Mouse (Mus musculus): ENCODE results near the gene Pakap. TPM values are rescaled to one million over a fixed set of nuclear protein-coding genes. Genes with fewer than 3 reads are reported as not detected.

Pakap gene
- polyA plus RNA-seq (2014; fragmentation: Nextera tagmentation; extraction: Ambion mirVana): 4.1 and 5.1 TPM in 2 replicates

DNA sequence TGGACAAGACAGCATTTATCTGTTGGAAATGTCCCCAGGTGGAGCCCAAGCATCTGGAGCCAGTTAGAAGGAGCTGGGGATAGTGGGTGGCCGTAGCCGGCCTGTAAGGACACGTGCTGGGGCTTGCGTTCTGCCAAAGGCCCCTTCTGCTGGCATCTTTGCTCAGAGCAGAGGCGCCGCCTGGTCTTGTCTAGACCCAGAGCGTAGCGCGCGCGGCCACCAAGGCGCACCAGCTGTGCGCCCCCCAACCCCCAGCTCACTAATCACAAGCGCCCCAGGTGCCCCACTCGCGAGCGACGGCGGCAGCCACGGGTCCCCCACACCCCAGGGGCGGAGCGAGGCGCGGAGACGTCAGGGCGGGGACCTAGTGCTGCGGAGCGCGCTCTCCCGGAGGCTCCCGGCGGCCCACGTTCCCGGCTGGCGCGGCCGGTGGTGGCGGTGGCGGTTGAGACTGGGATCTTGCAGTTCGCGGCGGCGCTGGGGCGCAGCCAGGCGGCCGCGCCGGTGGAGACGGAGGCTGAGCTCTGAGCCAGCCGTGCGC, at the start of gene Pakap:
Pakap (plus strand) TSS at position 514 of the 541 bp plus-strand sequence.
- Histone ChIP-seq H3K27me3 (replicated peaks; ENCODE audit: control insufficient read depth, insufficient read depth, low read length) (peaks cover 18% of the 10 kb centered on the region), H3K27ac (ENCODE audit: low read depth, low read length) (no peak within 1 kb of the TSS), H3K4me3 (ENCODE audit: low read depth, low read length) (peak within 1 kb of the TSS; percentile 48), H3K4me2 (peak within 1 kb of the TSS; percentile 73), H3K4me1 (replicated peaks; ENCODE audit: control insufficient read depth, insufficient read depth, low read length) (0 out of 2 replicates have a peak, but pooled peaks cover 2% of the 10 kb centered on the region), H3K9ac (ENCODE audit: low read depth, low read length) (peak within 1 kb of the TSS; percentile 37; the same call in 1 of the 2 replicates), H3K9me3 (ENCODE audit: control insufficient read depth, low read length) (no peaks in the 10 kb centered on the region), H3K36me3 (ENCODE audit: control insufficient read depth, insufficient read depth, low read length) (no peaks in the 10 kb centered on the region)
- WGBS: 2% methylated on average over 50 of the region's 51 CpGs
- ATAC-seq (replicated peaks; ENCODE audit: low FRiP score) (no peak; the same call in 1 of the 2 replicates), DNase-seq (ENCODE audit: low spot score) (peak; percentile 43)

DNA sequence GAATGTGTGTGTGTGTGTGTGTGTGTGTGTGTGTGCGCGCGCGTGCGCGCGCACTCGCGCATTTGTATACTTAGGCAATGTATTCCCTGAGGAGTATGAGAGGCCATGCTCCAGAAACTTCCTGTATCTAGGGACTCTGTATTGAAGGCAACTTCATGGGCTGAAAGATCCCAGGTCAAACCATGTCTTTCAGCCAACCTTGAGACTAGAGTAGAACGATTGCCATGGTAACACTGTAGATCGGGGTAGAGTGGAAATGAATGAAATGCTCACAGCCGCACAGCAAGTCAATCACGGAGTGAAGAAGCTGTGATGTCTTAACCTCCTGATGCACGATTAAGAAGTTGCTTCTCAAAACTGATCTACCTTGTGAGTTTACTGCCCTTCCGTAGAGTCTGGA, 44.5 kb upstream of the Pakap start:
- no peaks in the 10 kb centered on the region for H3K4me1 ChIP-seq (replicated peaks; ENCODE audit: control insufficient read depth, insufficient read depth, low read length)
- H3K27me3 ChIP-seq (replicated peaks; ENCODE audit: control insufficient read depth, insufficient read depth, low read length): no peaks in the 10 kb centered on the region
- ATAC-seq (replicated peaks; ENCODE audit: low FRiP score) (no peak), DNase-seq (ENCODE audit: low spot score) (no peak)
- no peaks in the 10 kb centered on the region for H3K36me3 ChIP-seq (ENCODE audit: control insufficient read depth, insufficient read depth, low read length)
- H3K9ac ChIP-seq (ENCODE audit: low read depth, low read length): no peak overlapping the region
- H3K4me3 ChIP-seq (ENCODE audit: low read depth, low read length): no peak overlapping the region
- H3K27ac ChIP-seq (ENCODE audit: low read depth, low read length): no peak overlapping the region
- H3K4me2 ChIP-seq: no peak overlapping the region
- no peaks in the 10 kb centered on the region for H3K9me3 ChIP-seq (ENCODE audit: control insufficient read depth, low read length)
- WGBS: 96% methylated on average over 15 of the region's 15 CpGs

DNA sequence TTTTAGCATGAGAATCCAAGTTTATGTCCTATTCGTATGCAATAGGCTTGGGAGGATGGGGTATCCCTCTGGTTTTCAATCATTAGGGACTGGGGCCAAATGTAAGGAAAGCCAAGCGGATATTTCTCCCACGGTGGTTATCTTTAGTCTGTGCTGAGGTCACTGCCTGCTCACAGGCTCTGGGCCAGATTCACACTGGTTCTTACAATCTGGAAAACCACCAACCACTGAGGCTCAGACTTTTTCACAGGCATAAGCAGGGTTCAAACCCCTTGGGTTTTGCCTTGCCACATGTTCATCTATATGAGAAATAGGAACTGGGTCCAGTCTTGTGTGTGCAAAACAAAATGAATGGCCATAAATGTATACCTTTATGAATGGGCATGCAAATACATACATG, 43.5 kb upstream of the Pakap start:
- H3K4me3 ChIP-seq (ENCODE audit: low read depth, low read length): no peak overlapping the region
- 61% methylated on average over 3 of the region's 3 CpGs for WGBS
- H3K27me3 ChIP-seq (replicated peaks; ENCODE audit: control insufficient read depth, insufficient read depth, low read length): no peaks in the 10 kb centered on the region
- H3K36me3 ChIP-seq (ENCODE audit: control insufficient read depth, insufficient read depth, low read length): no peaks in the 10 kb centered on the region
- no peaks in the 10 kb centered on the region for H3K9me3 ChIP-seq (ENCODE audit: control insufficient read depth, low read length)
- no peaks in the 10 kb centered on the region for H3K4me1 ChIP-seq (replicated peaks; ENCODE audit: control insufficient read depth, insufficient read depth, low read length)
- no peak overlapping the region for H3K4me2 ChIP-seq
- no peak overlapping the region for H3K27ac ChIP-seq (ENCODE audit: low read depth, low read length)
- H3K9ac ChIP-seq (ENCODE audit: low read depth, low read length): no peak overlapping the region
- ATAC-seq (replicated peaks; ENCODE audit: low FRiP score) (no peak), DNase-seq (ENCODE audit: low spot score) (no peak)

DNA sequence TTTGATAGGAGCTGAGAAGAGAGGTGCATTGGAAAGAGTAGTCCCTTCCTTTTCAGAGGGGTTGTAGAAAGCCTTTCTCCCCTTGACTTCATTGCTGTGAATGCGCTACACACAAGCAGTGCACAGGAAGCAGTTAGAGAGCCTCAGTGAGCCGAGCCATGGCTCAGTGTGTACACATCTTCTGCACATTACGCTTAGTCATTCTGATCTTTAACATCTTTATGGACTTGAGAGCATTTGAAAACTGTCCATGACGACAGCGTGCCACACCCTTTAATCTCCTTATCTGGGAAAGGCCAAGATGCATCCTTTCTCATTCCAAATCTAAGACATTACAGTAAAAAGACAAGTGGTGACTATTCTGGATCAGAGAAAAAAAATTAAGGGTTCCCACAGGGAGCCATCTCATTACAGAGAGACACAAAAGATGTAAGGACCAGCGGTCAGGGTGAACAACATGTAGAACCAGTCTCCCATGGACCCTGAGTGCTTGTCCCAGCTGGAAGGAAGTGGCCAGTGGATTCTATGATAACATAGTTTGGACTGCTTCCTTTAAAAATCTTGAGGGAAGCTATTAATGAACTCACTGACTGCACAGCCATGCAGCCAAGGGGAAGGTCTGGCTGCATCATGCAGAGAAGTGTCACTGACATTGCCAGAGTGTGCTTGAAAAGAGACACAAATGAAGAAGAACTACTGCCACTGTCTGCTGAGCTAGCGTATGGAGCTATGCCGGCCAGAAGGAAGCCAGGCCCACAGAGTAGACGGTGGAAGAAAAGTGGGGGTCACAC, 42.6 kb upstream of the Pakap start:
- DNase-seq (ENCODE audit: low spot score): no peak
- Histone ChIP-seq H3K4me3 (ENCODE audit: low read depth, low read length) (no peak overlapping the region), H3K27me3 (replicated peaks; ENCODE audit: control insufficient read depth, insufficient read depth, low read length) (no peaks in the 10 kb centered on the region), H3K4me2 (no peak overlapping the region), H3K27ac (ENCODE audit: low read depth, low read length) (no peak overlapping the region; the same call in 1 of the 2 replicates), H3K9ac (ENCODE audit: low read depth, low read length) (no peak overlapping the region), H3K36me3 (ENCODE audit: control insufficient read depth, insufficient read depth, low read length) (no peaks in the 10 kb centered on the region), H3K4me1 (replicated peaks; ENCODE audit: control insufficient read depth, insufficient read depth, low read length) (no peaks in the 10 kb centered on the region), H3K9me3 (ENCODE audit: control insufficient read depth, low read length) (no peaks in the 10 kb centered on the region)
- ATAC-seq (replicated peaks; ENCODE audit: low FRiP score): no peak
- WGBS: 67% methylated on average over 9 of the region's 9 CpGs

DNA sequence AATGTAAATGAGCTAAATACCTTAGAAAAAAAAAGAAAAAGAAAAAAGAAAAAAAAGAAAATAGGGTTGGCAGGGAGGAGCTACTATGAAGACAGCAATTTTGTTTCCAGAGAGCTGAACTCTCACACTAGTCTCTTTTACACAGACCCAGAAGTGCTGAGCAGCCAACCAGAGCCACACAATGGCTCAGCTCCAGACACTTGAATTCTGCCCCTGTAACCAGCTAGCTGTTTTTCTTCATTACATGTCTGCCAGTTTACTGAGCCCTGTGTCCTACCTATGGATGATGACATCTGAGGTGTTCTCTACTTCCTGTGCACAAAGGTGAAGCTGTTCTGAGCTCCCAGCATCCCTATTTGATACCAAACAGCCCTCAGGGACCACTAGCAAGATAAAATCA, 39.7 kb upstream of the Pakap start:
- no peaks in the 10 kb centered on the region for H3K9me3 ChIP-seq (ENCODE audit: control insufficient read depth, low read length)
- no peak overlapping the region for H3K9ac ChIP-seq (ENCODE audit: low read depth, low read length)
- no peak overlapping the region for H3K4me3 ChIP-seq (ENCODE audit: low read depth, low read length)
- DNase-seq (ENCODE audit: low spot score): no peak
- H3K4me2 ChIP-seq: no peak overlapping the region
- no peaks in the 10 kb centered on the region for H3K36me3 ChIP-seq (ENCODE audit: control insufficient read depth, insufficient read depth, low read length)
- ATAC-seq (replicated peaks; ENCODE audit: low FRiP score): no peak
- H3K4me1 ChIP-seq (replicated peaks; ENCODE audit: control insufficient read depth, insufficient read depth, low read length): no peaks in the 10 kb centered on the region
- H3K27me3 ChIP-seq (replicated peaks; ENCODE audit: control insufficient read depth, insufficient read depth, low read length): no peaks in the 10 kb centered on the region
- no peak overlapping the region for H3K27ac ChIP-seq (ENCODE audit: low read depth, low read length)

DNA sequence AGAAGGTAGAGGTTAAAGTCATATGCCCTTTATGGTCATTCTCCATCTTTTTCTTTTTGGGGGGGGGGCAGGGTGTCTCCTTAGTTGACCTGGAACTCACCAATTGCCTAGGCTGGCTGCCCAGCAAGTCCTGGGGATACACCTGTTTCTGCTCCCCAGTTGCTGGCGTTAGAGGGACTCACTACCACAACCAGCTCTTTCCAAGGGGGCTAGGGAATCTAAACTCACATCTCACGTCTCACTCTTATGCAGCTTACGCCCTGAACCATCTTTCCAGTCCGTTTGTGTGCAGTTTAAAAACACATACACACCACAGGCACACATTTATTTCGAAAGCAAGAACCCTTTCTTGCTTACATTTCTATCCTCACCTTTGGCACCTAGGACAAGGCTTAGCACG, 34.3 kb upstream of the Pakap start:
- H3K27ac ChIP-seq (ENCODE audit: low read depth, low read length): no peak overlapping the region

DNA sequence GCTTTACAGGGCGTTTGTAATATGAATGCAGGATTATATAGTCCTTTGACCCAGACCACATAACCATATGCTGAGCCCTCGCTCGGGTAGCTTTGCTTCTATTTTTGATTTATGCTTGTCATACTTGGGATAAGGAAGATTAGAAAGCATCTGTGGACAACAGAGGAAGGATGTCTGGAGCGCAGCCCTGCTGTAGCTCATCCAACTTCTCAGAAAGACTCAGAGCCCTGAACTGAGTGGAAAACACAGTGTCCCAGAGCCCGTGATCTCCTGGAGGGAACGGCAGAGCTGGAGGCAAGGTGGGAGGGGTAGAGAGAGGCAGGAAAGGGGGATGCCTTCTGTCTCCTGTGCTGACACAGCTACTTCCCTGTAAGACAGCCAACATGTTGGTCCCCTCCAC, 33.7 kb upstream of the Pakap start:
- Histone ChIP-seq H3K9me3 (ENCODE audit: control insufficient read depth, low read length) (no peaks in the 10 kb centered on the region), H3K4me2 (no peak overlapping the region), H3K4me1 (replicated peaks; ENCODE audit: control insufficient read depth, insufficient read depth, low read length) (no peaks in the 10 kb centered on the region), H3K9ac (ENCODE audit: low read depth, low read length) (no peak overlapping the region), H3K27me3 (replicated peaks; ENCODE audit: control insufficient read depth, insufficient read depth, low read length) (no peaks in the 10 kb centered on the region), H3K36me3 (ENCODE audit: control insufficient read depth, insufficient read depth, low read length) (no peaks in the 10 kb centered on the region), H3K27ac (ENCODE audit: low read depth, low read length) (no peak overlapping the region), H3K4me3 (ENCODE audit: low read depth, low read length) (no peak overlapping the region)
- WGBS: 62% methylated on average over 6 of the region's 6 CpGs
- DNase-seq (ENCODE audit: low spot score) (no peak), ATAC-seq (replicated peaks; ENCODE audit: low FRiP score) (no peak)

More for the DNA sequence above, 34.3 kb upstream of the Pakap start:
- no peak overlapping the region for H3K4me2 ChIP-seq
- H3K27me3 ChIP-seq (replicated peaks; ENCODE audit: control insufficient read depth, insufficient read depth, low read length): no peaks in the 10 kb centered on the region
- ATAC-seq (replicated peaks; ENCODE audit: low FRiP score) (no peak), DNase-seq (ENCODE audit: low spot score) (no peak)
- no peaks in the 10 kb centered on the region for H3K36me3 ChIP-seq (ENCODE audit: control insufficient read depth, insufficient read depth, low read length)
- H3K9me3 ChIP-seq (ENCODE audit: control insufficient read depth, low read length): no peaks in the 10 kb centered on the region
- H3K4me1 ChIP-seq (replicated peaks; ENCODE audit: control insufficient read depth, insufficient read depth, low read length): no peaks in the 10 kb centered on the region
- H3K4me3 ChIP-seq (ENCODE audit: low read depth, low read length): no peak overlapping the region
- H3K9ac ChIP-seq (ENCODE audit: low read depth, low read length): no peak overlapping the region
- 74% methylated on average over 6 of the region's 6 CpGs for WGBS

DNA sequence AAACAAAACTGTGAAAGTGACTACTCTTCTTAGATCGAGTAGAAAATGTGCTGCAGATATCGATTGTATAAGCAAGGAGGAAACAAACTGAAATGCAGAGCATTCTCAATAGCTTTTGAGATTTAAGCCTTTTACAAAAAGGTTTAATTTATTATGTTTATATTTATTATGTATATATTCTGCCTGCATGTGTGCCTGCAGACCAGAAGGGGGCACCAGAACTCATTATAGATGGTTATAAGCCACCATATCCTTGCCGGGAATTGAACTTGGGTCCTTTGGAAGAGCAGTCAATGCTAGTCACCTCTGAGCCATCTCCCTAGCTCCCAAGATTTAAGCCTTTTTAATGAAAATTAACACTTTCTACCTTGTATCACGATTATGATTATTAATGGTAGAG, 32.9 kb upstream of the Pakap start:
- H3K36me3 ChIP-seq (ENCODE audit: control insufficient read depth, insufficient read depth, low read length): no peaks in the 10 kb centered on the region
- H3K9ac ChIP-seq (ENCODE audit: low read depth, low read length): no peak overlapping the region
- DNase-seq (ENCODE audit: low spot score): no peak
- no peak overlapping the region for H3K27ac ChIP-seq (ENCODE audit: low read depth, low read length)
- 83% methylated on average over 4 of the region's 4 CpGs for WGBS
- no peak for ATAC-seq (replicated peaks; ENCODE audit: low FRiP score)
- H3K4me2 ChIP-seq: no peak overlapping the region
- no peaks in the 10 kb centered on the region for H3K4me1 ChIP-seq (replicated peaks; ENCODE audit: control insufficient read depth, insufficient read depth, low read length)
- H3K9me3 ChIP-seq (ENCODE audit: control insufficient read depth, low read length): no peaks in the 10 kb centered on the region
- H3K27me3 ChIP-seq (replicated peaks; ENCODE audit: control insufficient read depth, insufficient read depth, low read length): no peaks in the 10 kb centered on the region
- no peak overlapping the region for H3K4me3 ChIP-seq (ENCODE audit: low read depth, low read length)
